Mouse (Mus musculus): ENCODE measurements around the gene Dph6. TPM values are rescaled to one million over a fixed set of nuclear protein-coding genes. Genes with fewer than 3 reads are reported as not detected.
"Not testable (repeated sequence)": the region's sequence is repeated elsewhere in the genome, so short reads cannot be mapped to it uniquely, and the experiment has no call there.

Dph6 gene
- polyA plus RNA-seq, 1 experiment from 2014 or later, result 18.3 TPM

GRCm38 (mm10) chr2:114610110-114610509 lies 44.7 kb downstream of the Dph6 start:
- H3K36me3 ChIP-seq (ENCODE audit: control insufficient read depth, insufficient read depth, low read length), result no peaks in the 10 kb centered on the region
- no peaks in the 10 kb centered on the region for H3K27me3 ChIP-seq (ENCODE audit: control insufficient read depth, insufficient read depth, low read length)
- H3K4me2 ChIP-seq (ENCODE audit: low read length), result no peak overlapping the region
- H3K27ac ChIP-seq (replicated peaks in 1 of 2; ENCODE audit: control insufficient read depth in 1 of 2, insufficient read depth in 1 of 2, low read depth in 2 of 2, low read length in 2 of 2), result no peak overlapping the region
- no peak overlapping the region for H3K9ac ChIP-seq (ENCODE audit: low read length)
- 75% methylated on average over 2 of the region's 2 CpGs for WGBS
- no peaks in the 10 kb centered on the region for H3K4me1 ChIP-seq (ENCODE audit: control insufficient read depth in 2 of 2, insufficient read depth in 2 of 2, low read length in 2 of 2)
- no peak overlapping the region for H3K4me3 ChIP-seq (ENCODE audit: control insufficient read depth in 1 of 2, insufficient read depth in 1 of 2, low read depth in 1 of 2, low read length in 2 of 2)
- H3K9me3 ChIP-seq (ENCODE audit: control insufficient read depth, low read length), result no peaks in the 10 kb centered on the region
- ATAC-seq (ENCODE audit: insufficient number of reproducible peaks, insufficient read depth, low FRiP score, low read depth), result no peak

DNA sequence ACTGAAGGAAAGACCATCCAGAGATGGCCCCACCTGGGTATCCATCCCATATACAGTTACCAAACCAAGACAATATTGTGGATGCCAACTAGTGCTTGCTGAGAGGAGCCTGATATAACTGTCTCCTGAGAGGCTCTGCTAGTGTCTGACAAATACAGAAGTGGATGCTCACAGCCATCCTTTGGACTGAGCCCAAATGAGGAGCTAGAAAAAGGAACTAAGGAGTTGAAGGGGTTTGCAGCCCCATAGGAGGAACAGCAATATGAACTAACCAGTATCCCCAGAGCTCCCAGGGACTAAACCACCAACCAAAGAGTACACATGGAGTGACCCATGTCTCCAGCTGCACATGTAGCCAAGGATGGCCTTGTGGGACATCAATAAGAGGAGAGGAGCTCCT lies 49.6 kb downstream of the Dph6 start:
- H3K9me3 ChIP-seq (ENCODE audit: control insufficient read depth, low read length); H3K9ac ChIP-seq (ENCODE audit: low read length); ATAC-seq (ENCODE audit: insufficient number of reproducible peaks, insufficient read depth, low FRiP score, low read depth); H3K4me3 ChIP-seq (ENCODE audit: control insufficient read depth in 1 of 2, insufficient read depth in 1 of 2, low read depth in 1 of 2, low read length in 2 of 2); H3K27ac ChIP-seq (replicated peaks in 1 of 2; ENCODE audit: control insufficient read depth in 1 of 2, insufficient read depth in 1 of 2, low read depth in 2 of 2, low read length in 2 of 2); H3K4me2 ChIP-seq (ENCODE audit: low read length); H3K4me1 ChIP-seq (ENCODE audit: control insufficient read depth in 2 of 2, insufficient read depth in 2 of 2, low read length in 2 of 2); H3K36me3 ChIP-seq (ENCODE audit: control insufficient read depth, insufficient read depth, low read length); H3K27me3 ChIP-seq (ENCODE audit: control insufficient read depth, insufficient read depth, low read length): not testable (repeated sequence)

DNA sequence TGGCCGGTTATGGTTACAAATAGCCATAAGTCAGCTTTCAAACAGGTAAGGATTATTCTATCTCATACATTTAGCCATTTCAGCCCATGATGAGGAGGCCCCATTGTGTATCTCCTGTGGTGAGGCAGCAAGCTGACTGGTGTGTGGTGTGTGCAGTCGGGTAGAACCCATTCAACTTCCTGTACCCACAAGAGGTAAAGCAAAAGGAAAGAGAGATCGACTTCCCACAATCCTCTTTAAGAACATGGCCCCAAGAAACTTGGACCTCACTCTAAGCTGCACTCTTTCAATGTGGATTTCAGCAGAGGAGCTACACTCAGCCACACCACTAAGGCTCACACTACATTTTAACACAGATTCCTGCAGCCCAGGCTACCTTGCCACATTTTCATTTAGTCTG lies 53.6 kb downstream of the Dph6 start:
- ATAC-seq (ENCODE audit: insufficient number of reproducible peaks, insufficient read depth, low FRiP score, low read depth), result no peak
- no peak overlapping the region for H3K4me2 ChIP-seq (ENCODE audit: low read length)
- 90% methylated on average over 3 of the region's 3 CpGs for WGBS

GRCm38 (mm10) chr2:114599793-114600192 lies 55.0 kb downstream of the Dph6 start:
- Histone ChIP-seq H3K4me2 (ENCODE audit: low read length) (no peak overlapping the region), H3K36me3 (ENCODE audit: control insufficient read depth, insufficient read depth, low read length) (no peaks in the 10 kb centered on the region), H3K27me3 (ENCODE audit: control insufficient read depth, insufficient read depth, low read length) (no peaks in the 10 kb centered on the region), H3K9ac (ENCODE audit: low read length) (no peak overlapping the region), H3K4me1 (ENCODE audit: control insufficient read depth in 2 of 2, insufficient read depth in 2 of 2, low read length in 2 of 2) (no peaks in the 10 kb centered on the region), H3K4me3 (ENCODE audit: control insufficient read depth in 1 of 2, insufficient read depth in 1 of 2, low read depth in 1 of 2, low read length in 2 of 2) (no peak overlapping the region), H3K27ac (replicated peaks in 1 of 2; ENCODE audit: control insufficient read depth in 1 of 2, insufficient read depth in 1 of 2, low read depth in 2 of 2, low read length in 2 of 2) (no peak overlapping the region), H3K9me3 (ENCODE audit: control insufficient read depth, low read length) (no peaks in the 10 kb centered on the region)
- WGBS, result 54% methylated on average over 2 of the region's 2 CpGs
- ATAC-seq (ENCODE audit: insufficient number of reproducible peaks, insufficient read depth, low FRiP score, low read depth), result no peak

More for the DNA sequence above, 53.6 kb downstream of the Dph6 start:
- no peaks in the 10 kb centered on the region for H3K36me3 ChIP-seq (ENCODE audit: control insufficient read depth, insufficient read depth, low read length)
- no peak overlapping the region for H3K27ac ChIP-seq (replicated peaks in 1 of 2; ENCODE audit: control insufficient read depth in 1 of 2, insufficient read depth in 1 of 2, low read depth in 2 of 2, low read length in 2 of 2)
- H3K27me3 ChIP-seq (ENCODE audit: control insufficient read depth, insufficient read depth, low read length), result no peaks in the 10 kb centered on the region
- H3K9ac ChIP-seq (ENCODE audit: low read length), result no peak overlapping the region
- no peaks in the 10 kb centered on the region for H3K4me1 ChIP-seq (ENCODE audit: control insufficient read depth in 2 of 2, insufficient read depth in 2 of 2, low read length in 2 of 2)
- H3K4me3 ChIP-seq (ENCODE audit: control insufficient read depth in 1 of 2, insufficient read depth in 1 of 2, low read depth in 1 of 2, low read length in 2 of 2), result no peak overlapping the region
- no peaks in the 10 kb centered on the region for H3K9me3 ChIP-seq (ENCODE audit: control insufficient read depth, low read length)

DNA sequence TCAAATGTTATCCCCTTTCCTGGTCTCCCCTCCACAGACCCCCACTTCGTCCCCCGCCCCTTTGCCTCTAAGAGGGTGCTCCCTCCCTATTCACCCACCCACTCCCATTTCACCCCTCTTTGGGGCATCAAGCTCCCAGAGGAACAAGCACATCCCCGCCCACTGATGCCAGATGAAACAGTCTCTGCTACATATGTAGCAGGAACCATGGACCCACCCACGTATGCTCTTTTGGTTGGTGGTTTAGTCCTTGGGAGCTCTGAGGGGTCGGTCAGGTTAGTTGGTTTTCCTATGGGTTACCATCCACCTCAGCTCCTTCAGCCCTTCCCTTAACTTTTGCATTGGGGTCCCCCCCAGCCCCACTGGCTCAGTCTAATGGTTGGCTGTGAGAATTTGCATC lies 61.4 kb downstream of the Dph6 start:
- no peaks in the 10 kb centered on the region for H3K27me3 ChIP-seq (ENCODE audit: control insufficient read depth, insufficient read depth, low read length)
- 84% methylated on average over 5 of the region's 5 CpGs for WGBS
- no peak for ATAC-seq (ENCODE audit: insufficient number of reproducible peaks, insufficient read depth, low FRiP score, low read depth)
- no peaks in the 10 kb centered on the region for H3K9me3 ChIP-seq (ENCODE audit: control insufficient read depth, low read length)
- H3K4me3 ChIP-seq (ENCODE audit: control insufficient read depth in 1 of 2, insufficient read depth in 1 of 2, low read depth in 1 of 2, low read length in 2 of 2), result no peak overlapping the region
- H3K9ac ChIP-seq (ENCODE audit: low read length), result no peak overlapping the region
- H3K4me2 ChIP-seq (ENCODE audit: low read length), result no peak overlapping the region
- no peaks in the 10 kb centered on the region for H3K4me1 ChIP-seq (ENCODE audit: control insufficient read depth in 2 of 2, insufficient read depth in 2 of 2, low read length in 2 of 2)
- H3K36me3 ChIP-seq (ENCODE audit: control insufficient read depth, insufficient read depth, low read length), result no peaks in the 10 kb centered on the region
- no peak overlapping the region for H3K27ac ChIP-seq (replicated peaks in 1 of 2; ENCODE audit: control insufficient read depth in 1 of 2, insufficient read depth in 1 of 2, low read depth in 2 of 2, low read length in 2 of 2)

DNA sequence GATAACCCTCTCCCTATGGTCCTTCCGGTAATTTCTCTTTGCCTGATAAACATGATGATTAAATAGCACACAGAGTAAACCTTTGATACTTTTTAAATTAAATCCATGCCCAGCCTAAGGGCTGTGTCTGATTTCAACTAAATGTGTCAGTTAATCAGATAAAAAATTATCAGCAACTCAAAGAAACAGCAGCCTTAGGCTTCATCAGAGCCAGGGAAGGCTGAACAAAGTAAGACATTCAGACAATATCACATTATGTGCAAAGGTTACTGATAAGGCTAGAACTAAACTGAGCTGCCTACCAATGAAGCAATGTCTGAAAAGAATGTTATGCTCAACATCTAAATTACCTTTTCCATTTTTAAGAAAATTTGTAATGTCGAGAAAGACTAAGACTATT lies 74.0 kb downstream of the Dph6 start:
- no peaks in the 10 kb centered on the region for H3K4me1 ChIP-seq (ENCODE audit: control insufficient read depth in 2 of 2, insufficient read depth in 2 of 2, low read length in 2 of 2)
- no peak overlapping the region for H3K27ac ChIP-seq (replicated peaks in 1 of 2; ENCODE audit: control insufficient read depth in 1 of 2, insufficient read depth in 1 of 2, low read depth in 2 of 2, low read length in 2 of 2)
- no peaks in the 10 kb centered on the region for H3K27me3 ChIP-seq (ENCODE audit: control insufficient read depth, insufficient read depth, low read length)
- ATAC-seq (ENCODE audit: insufficient number of reproducible peaks, insufficient read depth, low FRiP score, low read depth), result no peak
- no peak overlapping the region for H3K4me3 ChIP-seq (ENCODE audit: control insufficient read depth in 1 of 2, insufficient read depth in 1 of 2, low read depth in 1 of 2, low read length in 2 of 2)
- no peaks in the 10 kb centered on the region for H3K9me3 ChIP-seq (ENCODE audit: control insufficient read depth, low read length)
- no peaks in the 10 kb centered on the region for H3K36me3 ChIP-seq (ENCODE audit: control insufficient read depth, insufficient read depth, low read length)
- 62% methylated on average over 2 of the region's 2 CpGs for WGBS
- no peak overlapping the region for H3K9ac ChIP-seq (ENCODE audit: low read length)
- H3K4me2 ChIP-seq (ENCODE audit: low read length), result no peak overlapping the region

- no peak for ATAC-seq (ENCODE audit: insufficient number of reproducible peaks, insufficient read depth, low FRiP score, low read depth)
- H3K9me3 ChIP-seq (ENCODE audit: control insufficient read depth, low read length), result no peaks in the 10 kb centered on the region
- H3K9ac ChIP-seq (ENCODE audit: low read length), result no peak overlapping the region
- no peak overlapping the region for H3K27ac ChIP-seq (replicated peaks in 1 of 2; ENCODE audit: control insufficient read depth in 1 of 2, insufficient read depth in 1 of 2, low read depth in 2 of 2, low read length in 2 of 2)
- WGBS, result 74% methylated on average over 2 of the region's 2 CpGs
- H3K4me2 ChIP-seq (ENCODE audit: low read length), result no peak overlapping the region
- H3K4me3 ChIP-seq (ENCODE audit: control insufficient read depth in 1 of 2, insufficient read depth in 1 of 2, low read depth in 1 of 2, low read length in 2 of 2), result no peak overlapping the region
- H3K36me3 ChIP-seq (ENCODE audit: control insufficient read depth, insufficient read depth, low read length), result no peaks in the 10 kb centered on the region
- no peaks in the 10 kb centered on the region for H3K27me3 ChIP-seq (ENCODE audit: control insufficient read depth, insufficient read depth, low read length)
- H3K4me1 ChIP-seq (ENCODE audit: control insufficient read depth in 2 of 2, insufficient read depth in 2 of 2, low read length in 2 of 2), result no peaks in the 10 kb centered on the region
Observed at GRCm38 (mm10) chr2:114543000-114543622, 111.7 kb downstream of the Dph6 start.

- Histone ChIP-seq H3K4me1 (ENCODE audit: control insufficient read depth in 2 of 2, insufficient read depth in 2 of 2, low read length in 2 of 2) (no peaks in the 10 kb centered on the region), H3K9me3 (ENCODE audit: control insufficient read depth, low read length) (no peaks in the 10 kb centered on the region), H3K4me3 (ENCODE audit: control insufficient read depth in 1 of 2, insufficient read depth in 1 of 2, low read depth in 1 of 2, low read length in 2 of 2) (no peak overlapping the region), H3K9ac (ENCODE audit: low read length) (no peak overlapping the region), H3K27ac (replicated peaks in 1 of 2; ENCODE audit: control insufficient read depth in 1 of 2, insufficient read depth in 1 of 2, low read depth in 2 of 2, low read length in 2 of 2) (no peak overlapping the region), H3K36me3 (ENCODE audit: control insufficient read depth, insufficient read depth, low read length) (no peaks in the 10 kb centered on the region), H3K4me2 (ENCODE audit: low read length) (no peak overlapping the region), H3K27me3 (ENCODE audit: control insufficient read depth, insufficient read depth, low read length) (no peaks in the 10 kb centered on the region)
- ATAC-seq (ENCODE audit: insufficient number of reproducible peaks, insufficient read depth, low FRiP score, low read depth), result no peak
- 82% methylated on average over 2 of the region's 2 CpGs for WGBS
Observed at GRCm38 (mm10) chr2:114542325-114542724, 112.4 kb downstream of the Dph6 start.

Measured in heart, embryonic 14.5 days (tissue).